Mouse (Mus musculus): Measurements from ENCODE around the gene Perp. TPM values are rescaled to one million over a fixed set of nuclear protein-coding genes. Genes with fewer than 3 reads are reported as not detected.

Perp gene
- polyA plus RNA-seq, 1 experiment from 2014 or later = 11.7 TPM

Other genes with a start within 250 kb of the Perp start
- gene Arfgef3, start 101.1 kb upstream of the Perp start, polyA plus RNA-seq (2015; fragmentation: Nextera tagmentation; extraction: Ambion mirVana) = 6.6 and 7.3 TPM in 2 replicates
- 0.09 and 0.39 TPM in 2 replicates for gene Gm4922, start 58.2 kb upstream of the Perp start, polyA plus RNA-seq (2015; fragmentation: Nextera tagmentation; extraction: Ambion mirVana)
- 2.3 and 3.2 TPM in 2 replicates for gene Tnfaip3, start 170.6 kb downstream of the Perp start, polyA plus RNA-seq (2015; fragmentation: Nextera tagmentation; extraction: Ambion mirVana)

All from midbrain, embryonic 15.5 days (tissue).